Mouse (Mus musculus): ENCODE results near the gene Fuz. TPM values are rescaled to one million over a fixed set of nuclear protein-coding genes. Genes with fewer than 3 reads are reported as not detected.

The Fuz gene
- polyA plus RNA-seq (2012; ENCODE audit: insufficient read depth, insufficient read length, missing spikeins) = 12.7 and 17.1 TPM in 2 replicates

DNA sequence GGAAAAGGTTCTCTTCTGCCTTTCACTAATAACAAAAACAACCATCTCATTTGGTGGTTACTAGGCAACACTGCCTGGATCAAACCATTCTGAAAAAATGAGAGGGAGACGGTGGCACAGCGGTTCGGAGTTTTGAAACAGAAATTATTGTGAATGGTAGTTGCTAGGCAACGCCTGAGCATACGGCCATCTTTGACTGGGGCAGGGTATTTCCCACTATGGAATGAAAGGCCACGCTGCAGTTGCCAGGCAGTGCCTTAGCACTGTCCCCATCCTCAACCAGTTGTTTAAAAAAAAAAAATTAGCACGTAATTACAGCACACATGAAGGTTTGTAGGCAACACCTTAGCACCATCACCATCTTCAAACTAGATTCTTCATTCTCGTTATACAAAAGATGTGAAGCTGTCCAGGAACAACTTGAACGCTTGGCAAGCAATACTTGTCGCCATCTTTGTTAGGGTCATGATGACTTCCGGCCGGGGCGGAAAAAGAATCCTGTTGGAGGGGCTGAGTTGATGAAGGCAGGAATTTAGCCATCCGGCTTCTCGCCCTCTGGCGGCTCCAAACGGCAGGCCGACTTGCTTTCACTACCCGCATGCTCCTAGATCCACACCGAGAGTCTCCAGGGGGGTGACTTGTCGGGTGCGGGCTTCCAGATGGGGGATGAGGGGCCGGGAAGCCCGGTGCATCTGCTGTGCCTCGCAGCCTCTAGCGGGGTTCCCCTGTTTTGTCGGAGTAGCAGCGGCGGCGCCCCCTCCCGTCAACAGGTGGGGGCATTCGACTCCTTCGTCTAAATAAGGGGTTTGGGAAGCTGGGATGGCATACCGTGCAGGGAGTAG, at the start of gene Fuz:
Gene Fuz, plus strand, starts transcription at position 487 of the 842 bp plus-strand sequence.
- Histone ChIP-seq H3K4me3 (ENCODE audit: insufficient read depth, low read depth, low read length) (peak within 1 kb of the TSS; percentile 70), H3K4me1 (ENCODE audit: control insufficient read depth, insufficient read depth, insufficient read length, low read length) (peaks cover 11% of the 10 kb centered on the region), H3K27ac (replicated peaks; ENCODE audit: low read depth, low read length) (peak within 1 kb of the TSS; percentile 48)

DNA sequence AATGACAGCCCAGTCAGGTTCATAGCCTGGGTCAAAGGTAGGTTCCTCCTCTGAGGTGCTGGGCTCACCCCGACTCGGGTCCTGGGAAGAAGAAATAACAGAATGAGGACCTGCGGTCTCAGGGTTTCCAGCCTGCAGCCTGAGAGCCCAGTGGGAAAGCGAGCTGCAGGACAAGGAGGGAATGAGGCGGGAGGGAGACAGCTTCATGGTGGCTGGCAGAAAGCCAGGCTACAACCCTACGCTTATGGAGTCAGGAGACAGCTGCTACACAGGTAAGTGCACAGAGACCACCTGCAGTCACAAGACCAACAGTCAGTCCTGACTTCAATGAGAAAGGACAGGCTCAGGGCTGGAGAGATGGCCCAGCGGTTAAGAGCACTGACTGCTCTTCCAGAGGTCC, 49.1 kb upstream of the Fuz start:
- no peak overlapping the region for H3K27ac ChIP-seq (replicated peaks; ENCODE audit: low read depth, low read length)
- peaks cover 3% of the 10 kb centered on the region; the same call in 1 of the 2 replicates for H3K4me1 ChIP-seq (ENCODE audit: control insufficient read depth, insufficient read depth, insufficient read length, low read length)
- H3K4me3 ChIP-seq (ENCODE audit: insufficient read depth, low read depth, low read length) = no peak overlapping the region

DNA sequence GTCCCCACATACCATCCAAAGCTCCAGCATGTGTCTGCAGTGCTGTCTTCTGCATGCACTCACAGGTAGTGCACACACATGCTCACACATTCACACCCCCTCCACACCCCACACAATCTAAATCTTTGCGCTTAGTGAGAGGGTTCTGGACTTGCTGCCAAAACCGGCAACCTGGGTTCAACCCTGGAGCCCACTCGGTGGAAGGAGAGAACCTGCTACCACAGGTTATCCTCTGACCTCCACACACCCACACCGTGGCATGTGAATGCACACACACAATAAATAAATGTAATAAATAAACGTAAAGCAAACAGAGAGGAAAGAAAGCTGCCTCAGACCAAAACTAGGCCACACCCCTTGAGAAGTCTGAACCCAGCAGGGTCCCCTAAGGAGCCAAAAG, 48.1 kb upstream of the Fuz start:
- peak overlapping the region; percentile 75 for H3K4me3 ChIP-seq (ENCODE audit: insufficient read depth, low read depth, low read length)
- peaks cover 3% of the 10 kb centered on the region; the same call in 1 of the 2 replicates for H3K4me1 ChIP-seq (ENCODE audit: control insufficient read depth, insufficient read depth, insufficient read length, low read length)
- no peak overlapping the region for H3K27ac ChIP-seq (replicated peaks; ENCODE audit: low read depth, low read length)

DNA sequence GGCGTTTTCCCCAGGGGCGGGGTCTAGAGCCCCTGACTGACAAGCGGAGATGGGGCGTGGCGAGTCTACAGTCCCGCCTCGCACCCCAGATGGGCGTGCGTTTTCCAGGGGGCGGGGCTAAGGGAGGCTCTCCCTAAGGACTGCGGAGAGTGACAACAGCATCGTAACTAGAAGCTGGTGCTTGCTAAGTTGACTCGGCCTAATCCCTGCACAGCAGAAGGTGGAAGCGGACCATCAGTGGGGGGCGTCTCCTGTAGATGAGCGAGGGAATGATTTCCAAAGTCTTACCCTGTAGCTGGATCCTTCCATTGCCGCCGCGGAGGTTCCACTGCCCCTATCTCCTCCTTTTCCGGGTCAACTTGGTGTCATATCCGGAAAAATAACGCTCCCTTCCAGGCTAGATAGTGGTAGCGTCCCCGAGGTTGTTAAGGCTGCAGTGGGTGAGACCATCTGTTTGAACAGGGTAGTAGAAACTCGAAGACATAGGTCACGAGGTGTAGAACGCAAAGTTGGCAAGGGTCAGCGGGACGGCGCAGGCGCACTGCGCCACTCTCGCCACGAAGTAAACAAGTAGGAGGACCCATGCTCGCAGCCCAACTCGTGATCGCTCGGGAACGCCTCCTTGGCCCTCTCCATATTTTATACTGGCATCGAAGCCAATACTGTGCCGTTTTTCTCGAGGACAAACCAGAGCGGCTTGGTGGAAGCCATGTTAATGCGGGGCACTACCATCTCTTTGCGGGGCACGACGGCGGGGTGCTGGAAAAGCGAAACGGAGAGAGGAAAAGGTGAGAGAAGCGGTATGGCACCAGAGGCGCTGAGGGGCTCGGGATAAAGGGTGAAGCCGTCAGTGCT, 47.1 kb upstream of the Fuz start, which contains the start of the genes Akt1s1 and Tbc1d17:
Gene Akt1s1, plus strand, starts transcription at position 431 of the 855 bp plus-strand sequence.
Gene Tbc1d17, minus strand, starts transcription at position 519 of the 855 bp plus-strand sequence.
- Histone ChIP-seq H3K4me3 (ENCODE audit: insufficient read depth, low read depth, low read length) (peak within 1 kb of the TSS; percentile 75), H3K27ac (replicated peaks; ENCODE audit: low read depth, low read length) (peak within 1 kb of the TSS; percentile 96), H3K4me1 (ENCODE audit: control insufficient read depth, insufficient read depth, insufficient read length, low read length) (peaks cover 5% of the 10 kb centered on the region)

DNA sequence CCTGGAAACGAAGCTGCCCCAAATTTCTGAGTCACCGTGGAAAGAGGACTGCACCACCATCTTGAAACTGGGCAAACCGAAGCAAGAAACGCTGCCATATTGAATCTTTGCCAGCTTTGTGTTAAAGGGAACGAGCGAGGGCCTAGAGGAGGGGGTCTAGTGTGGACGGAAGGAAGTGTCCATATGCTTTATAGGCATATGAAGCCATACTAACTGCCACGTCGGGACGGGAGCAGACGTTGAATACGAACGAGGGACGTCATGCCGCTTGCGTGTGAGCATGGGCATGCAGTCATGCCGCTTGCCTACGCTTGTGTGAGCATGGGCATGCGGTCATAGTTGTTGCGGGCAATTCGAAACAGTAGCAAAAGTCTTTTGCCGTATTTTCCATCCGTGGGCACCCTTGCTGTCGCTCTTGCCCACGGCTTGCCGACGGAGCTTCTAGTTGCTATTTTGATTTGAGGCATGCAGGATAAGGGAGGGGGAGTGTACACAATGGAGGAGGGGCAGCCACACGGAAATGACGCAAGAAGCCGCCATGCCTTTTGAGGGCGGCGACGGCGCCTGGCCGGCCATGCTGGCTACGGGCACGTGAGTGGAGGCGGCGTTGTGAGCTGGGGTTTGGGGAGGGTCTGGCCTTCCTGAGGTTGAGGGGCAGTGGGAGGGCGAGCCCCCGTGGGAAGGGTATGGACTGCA, 46.3 kb upstream of the Fuz start:
- Histone ChIP-seq H3K27ac (replicated peaks; ENCODE audit: low read depth, low read length) (peak overlapping the region; percentile 96), H3K4me3 (ENCODE audit: insufficient read depth, low read depth, low read length) (peak overlapping the region; percentile 73), H3K4me1 (ENCODE audit: control insufficient read depth, insufficient read depth, insufficient read length, low read length) (peaks cover 5% of the 10 kb centered on the region)

DNA sequence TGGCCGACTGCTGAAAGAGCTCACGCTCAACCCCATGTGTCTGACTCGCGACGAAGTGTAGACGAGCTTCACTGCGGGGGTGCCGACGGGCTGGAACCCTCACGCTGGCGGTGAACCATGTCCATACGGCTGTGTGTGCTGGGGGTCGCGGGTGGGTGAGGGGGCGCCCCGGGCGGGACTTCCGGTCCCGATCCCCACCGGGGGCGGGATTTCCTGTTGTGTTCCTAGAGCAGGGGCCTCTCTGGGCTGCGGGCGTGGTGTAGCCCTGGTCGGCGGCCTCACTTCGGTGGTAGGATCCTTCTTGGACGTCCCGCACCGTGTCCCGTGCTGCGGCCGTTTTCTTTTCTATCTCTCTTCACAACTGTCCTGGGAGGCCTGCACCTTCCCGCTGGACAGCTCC, 45.7 kb upstream of the Fuz start:
- H3K4me3 ChIP-seq (ENCODE audit: insufficient read depth, low read depth, low read length) = peak overlapping the region; percentile 73
- peak overlapping the region; percentile 95 for H3K27ac ChIP-seq (replicated peaks; ENCODE audit: low read depth, low read length)
- peaks cover 5% of the 10 kb centered on the region for H3K4me1 ChIP-seq (ENCODE audit: control insufficient read depth, insufficient read depth, insufficient read length, low read length)

DNA sequence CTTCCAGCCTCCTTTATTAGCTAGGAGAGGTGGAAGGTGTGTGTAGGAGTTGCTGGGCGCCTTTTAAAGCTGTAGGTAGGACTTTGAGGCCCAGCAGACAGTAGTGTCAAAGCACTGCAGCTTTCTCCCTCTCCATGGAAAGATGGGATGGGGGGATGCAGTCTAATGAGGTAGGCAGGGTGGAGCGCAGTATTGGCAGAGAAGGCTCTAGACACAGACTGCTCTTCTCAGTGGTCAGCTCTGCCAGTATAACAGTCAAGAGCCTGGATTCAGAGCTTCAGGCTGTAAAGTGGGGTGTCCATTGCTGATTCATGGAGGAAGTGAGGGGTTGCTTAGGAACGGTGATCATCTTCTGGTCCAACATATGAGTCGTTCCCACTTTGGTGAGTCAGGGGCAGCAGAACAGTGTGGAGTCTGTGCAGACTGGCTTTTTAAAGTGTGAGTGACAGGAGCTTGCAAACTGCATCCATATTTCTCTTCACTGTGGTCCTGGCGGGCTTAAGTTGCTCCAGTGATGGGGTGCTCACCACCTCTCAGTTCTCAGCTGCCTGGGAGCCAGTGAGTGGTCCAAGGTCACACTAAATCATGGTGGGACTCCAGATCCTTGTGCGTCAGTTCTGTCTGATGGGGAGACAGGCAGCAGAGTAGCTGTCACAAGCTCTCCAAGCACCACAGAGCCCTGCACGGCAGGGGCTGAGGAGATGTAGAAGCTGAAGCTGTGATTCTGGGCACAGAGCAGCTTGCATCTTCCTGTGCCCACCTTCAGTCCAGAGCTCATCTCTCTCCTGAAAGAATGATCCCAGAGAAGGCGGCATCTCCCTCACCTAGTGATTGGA, 44.9 kb upstream of the Fuz start:
- H3K4me1 ChIP-seq (ENCODE audit: control insufficient read depth, insufficient read depth, insufficient read length, low read length) = peaks cover 8% of the 10 kb centered on the region
- H3K4me3 ChIP-seq (ENCODE audit: insufficient read depth, low read depth, low read length) = peak overlapping the region; percentile 73
- H3K27ac ChIP-seq (replicated peaks; ENCODE audit: low read depth, low read length) = peak overlapping the region; percentile 74

DNA sequence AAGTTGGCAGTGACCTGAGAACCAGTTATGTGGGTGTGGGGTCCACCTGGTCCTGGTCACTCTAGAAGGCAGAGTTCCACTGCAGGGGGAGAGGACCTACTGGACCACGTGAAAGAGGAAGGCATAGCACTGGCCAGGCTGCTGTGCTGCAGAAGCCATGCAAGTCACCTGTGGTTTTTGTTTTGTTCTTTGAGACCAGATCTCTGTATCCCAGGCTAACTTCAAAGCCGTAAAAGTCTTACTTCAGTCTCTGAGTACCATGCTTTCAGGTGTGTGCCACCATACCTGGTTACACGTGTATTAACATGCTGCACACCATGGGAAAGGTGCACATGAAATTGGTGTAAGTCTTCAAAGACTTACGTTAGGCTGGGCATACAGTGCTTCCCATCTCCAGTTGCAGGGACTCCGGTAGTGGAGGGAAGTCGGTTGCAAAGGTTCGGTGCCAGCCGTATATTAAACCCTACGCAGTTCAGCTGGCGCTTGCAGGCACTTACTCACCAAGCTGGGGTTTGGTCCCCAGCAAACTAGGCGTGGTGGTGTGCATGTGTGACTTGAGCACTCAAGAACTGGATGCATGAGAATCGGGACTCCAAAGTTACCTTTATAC, 44.1 kb upstream of the Fuz start:
- peaks cover 13% of the 10 kb centered on the region for H3K4me1 ChIP-seq (ENCODE audit: control insufficient read depth, insufficient read depth, insufficient read length, low read length)
- no peak overlapping the region for H3K27ac ChIP-seq (replicated peaks; ENCODE audit: low read depth, low read length)
- H3K4me3 ChIP-seq (ENCODE audit: insufficient read depth, low read depth, low read length) = no peak overlapping the region

DNA sequence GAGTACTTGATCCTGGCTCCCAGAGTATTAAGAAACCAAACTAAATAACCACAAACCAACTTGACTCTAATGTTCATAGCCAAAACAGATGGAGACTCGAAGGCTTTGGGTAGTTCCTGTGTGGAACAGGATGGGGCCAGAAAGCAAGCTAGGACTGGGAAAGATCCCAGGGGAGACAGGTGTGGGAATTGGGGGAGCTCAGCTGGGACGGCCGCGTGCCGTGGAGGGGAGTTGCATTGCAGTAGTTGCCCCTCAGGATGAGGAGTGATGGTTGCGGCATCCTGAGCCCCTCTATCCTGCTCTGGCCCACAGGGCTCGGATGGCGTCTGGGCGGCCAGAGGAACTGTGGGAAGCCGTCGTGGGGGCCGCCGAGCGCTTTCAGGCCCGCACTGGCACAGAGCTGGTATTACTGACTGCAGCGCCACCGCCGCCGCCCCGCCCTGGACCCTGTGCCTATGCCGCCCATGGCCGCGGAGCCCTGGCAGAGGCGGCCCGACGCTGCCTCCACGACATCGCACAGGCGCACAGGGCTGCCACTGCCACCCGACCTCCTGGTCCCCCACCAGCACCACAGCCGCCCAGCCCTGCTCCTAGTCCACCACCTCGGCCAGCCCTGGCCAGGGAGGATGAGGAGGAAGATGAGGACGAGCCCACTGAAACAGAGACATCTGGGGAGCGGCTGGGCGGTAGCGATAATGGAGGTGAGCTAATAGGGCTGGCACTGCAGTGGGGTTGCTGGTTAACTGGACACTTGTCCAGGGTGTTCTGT, 43.4 kb upstream of the Fuz start:
- H3K4me1 ChIP-seq (ENCODE audit: control insufficient read depth, insufficient read depth, insufficient read length, low read length) = peaks cover 13% of the 10 kb centered on the region
- H3K4me3 ChIP-seq (ENCODE audit: insufficient read depth, low read depth, low read length) = no peak overlapping the region
- no peak overlapping the region for H3K27ac ChIP-seq (replicated peaks; ENCODE audit: low read depth, low read length)

DNA sequence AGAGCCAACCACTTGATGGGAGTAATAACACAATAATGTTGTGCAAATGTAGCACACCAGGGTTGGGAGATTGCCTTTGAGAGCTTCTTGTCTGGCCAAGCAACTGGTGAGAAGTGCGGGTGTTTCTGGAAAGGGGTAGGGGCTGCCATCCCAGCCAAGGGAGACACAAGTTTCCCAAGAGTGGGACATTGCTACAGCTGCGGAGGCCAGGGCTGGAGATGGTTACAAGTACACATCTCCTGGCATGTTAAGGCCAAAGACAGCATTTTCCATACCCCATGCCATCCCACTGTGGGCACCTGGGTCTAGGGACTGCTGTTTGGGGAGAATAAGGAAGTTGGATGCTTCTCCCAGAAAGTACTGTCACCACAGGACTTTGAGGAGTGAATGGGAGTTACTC, 42.8 kb upstream of the Fuz start:
- H3K27ac ChIP-seq (replicated peaks; ENCODE audit: low read depth, low read length) = no peak overlapping the region
- H3K4me1 ChIP-seq (ENCODE audit: control insufficient read depth, insufficient read depth, insufficient read length, low read length) = peaks cover 12% of the 10 kb centered on the region
- H3K4me3 ChIP-seq (ENCODE audit: insufficient read depth, low read depth, low read length) = no peak overlapping the region

DNA sequence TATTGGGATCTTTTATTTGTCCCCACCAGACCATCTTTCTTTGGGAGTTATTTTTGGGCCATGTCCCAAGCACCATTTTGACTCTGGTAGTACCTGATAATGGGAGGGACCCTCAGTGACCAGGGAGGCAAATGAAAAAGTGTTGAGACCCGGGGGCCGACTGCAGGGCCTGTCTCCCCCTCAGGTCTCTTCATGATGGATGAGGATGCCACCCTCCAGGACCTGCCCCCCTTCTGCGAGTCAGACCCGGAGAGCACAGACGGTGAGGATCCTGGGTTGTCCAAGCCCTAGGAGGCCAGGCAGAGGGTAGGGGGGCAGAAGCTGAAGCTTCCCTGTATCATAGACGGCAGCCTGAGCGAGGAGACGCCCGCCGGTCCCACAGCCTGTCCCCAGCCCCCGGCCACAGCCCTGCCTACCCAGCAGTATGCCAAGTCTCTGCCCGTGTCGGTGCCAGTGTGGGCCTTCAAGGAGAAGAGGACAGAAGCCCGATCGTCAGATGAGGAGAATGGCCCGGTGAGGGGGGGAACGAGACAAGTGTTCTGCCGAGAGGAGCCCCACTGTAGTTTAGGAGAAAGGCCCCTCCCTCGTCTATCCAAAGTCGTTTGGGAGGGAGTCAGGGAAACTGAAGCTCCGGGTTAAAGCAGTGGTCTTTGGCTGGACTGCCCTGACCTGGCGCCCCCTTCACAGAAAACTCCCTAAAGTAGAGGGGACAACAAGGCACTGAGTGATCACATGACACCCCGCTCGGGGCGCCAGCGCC, 42.1 kb upstream of the Fuz start:
- peak overlapping the region; percentile 75 for H3K4me3 ChIP-seq (ENCODE audit: insufficient read depth, low read depth, low read length)
- H3K4me1 ChIP-seq (ENCODE audit: control insufficient read depth, insufficient read depth, insufficient read length, low read length) = peaks cover 12% of the 10 kb centered on the region
- H3K27ac ChIP-seq (replicated peaks; ENCODE audit: low read depth, low read length) = peak overlapping the region; percentile 95

DNA sequence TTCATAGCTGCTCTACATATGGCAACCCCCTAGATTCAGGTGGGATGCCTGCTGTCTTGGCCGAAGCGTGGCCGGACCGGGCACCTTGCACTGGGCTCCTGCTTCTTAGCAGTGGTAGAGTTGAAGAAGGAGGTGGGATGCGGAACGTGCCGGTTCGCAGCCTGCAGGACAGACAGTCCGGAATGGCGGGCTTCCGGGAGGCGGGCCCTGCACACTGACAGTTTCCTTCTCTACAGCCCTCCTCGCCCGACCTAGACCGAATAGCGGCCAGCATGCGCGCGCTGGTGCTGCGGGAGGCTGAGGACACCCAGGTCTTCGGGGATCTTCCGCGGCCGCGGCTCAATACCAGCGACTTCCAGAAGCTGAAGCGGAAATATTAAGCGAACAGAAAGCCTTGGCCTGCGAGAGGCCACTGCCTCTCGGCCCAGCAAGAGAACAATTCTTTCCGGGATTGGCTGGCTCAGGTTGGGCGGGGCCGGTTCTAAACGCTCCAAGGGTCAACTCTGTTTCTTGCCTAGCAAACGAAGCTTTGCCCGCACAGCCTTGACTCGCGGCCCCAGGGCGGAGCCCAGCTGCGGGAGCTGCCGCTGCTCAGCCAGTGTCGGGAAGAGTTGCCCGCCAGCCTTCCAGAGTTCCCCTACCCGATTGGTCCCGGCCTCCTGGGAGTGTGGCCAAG, 41.4 kb upstream of the Fuz start:
- Histone ChIP-seq H3K27ac (replicated peaks; ENCODE audit: low read depth, low read length) (peak overlapping the region; percentile 95), H3K4me3 (ENCODE audit: insufficient read depth, low read depth, low read length) (peak overlapping the region; percentile 75), H3K4me1 (ENCODE audit: control insufficient read depth, insufficient read depth, insufficient read length, low read length) (peaks cover 12% of the 10 kb centered on the region)

All from brown adipose tissue, adult 24 weeks (tissue).